Mouse (Mus musculus) layer of hippocampus, adult 2 months (tissue): ENCODE results near the gene Zfpm1. TPM values are rescaled to one million over a fixed set of nuclear protein-coding genes. Genes with fewer than 3 reads are reported as not detected.

Experiments
- DNase-seq, 2 experiments: peaks; one replicate each; pipeline ENCODE4 v3.0.0; 2022; ENCODE audit warnings: low spot score in 2 of 2
- H3K27ac ChIP-seq: fragments of 200-600 bp; 2 replicates; pipeline ENCODE4 v1.8.1; 2022
- H3K4me3 ChIP-seq: fragments of 200-600 bp; 2 replicates; pipeline ENCODE4 v1.8.1; 2022; ENCODE audit warnings: mild to moderate bottlenecking
- CTCF ChIP-seq: fragments of 200-600 bp; conservative IDR thresholded peaks from 2 replicates; pipeline ENCODE4 v1.8.1; 2022; ENCODE audit warnings: antibody characterized with exemption, mild to moderate bottlenecking, moderate library complexity
- total RNA-seq, 2 experiments: library from RNA; stranded (reverse); gene quantifications; 2 replicates each; pipeline ENCODE4 v1.2.3; 2021

Zfpm1 gene
- total RNA-seq, 2 experiments from 2014 or later, result 45.1 to 45.6 TPM

DNA sequence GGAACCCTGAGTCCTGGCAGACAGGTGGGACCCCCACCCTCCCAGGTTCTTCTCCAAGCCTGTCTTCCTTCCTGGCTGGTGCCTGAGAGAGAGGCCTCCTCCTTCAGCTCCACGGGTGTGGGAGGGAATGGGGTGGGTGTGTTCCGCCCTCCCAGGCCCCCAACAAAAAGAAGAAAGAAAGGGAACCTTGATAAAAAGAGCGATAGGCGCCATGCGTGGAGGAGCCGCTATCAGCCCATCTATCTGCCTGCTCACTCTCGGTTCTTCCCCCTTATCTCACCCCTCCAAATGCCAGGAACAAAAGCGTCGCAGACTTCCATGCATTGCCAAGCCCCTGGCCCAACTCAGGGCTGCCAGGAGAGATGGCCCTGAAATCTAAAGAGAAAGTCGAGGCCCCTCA, 11.5 kb downstream of the Zfpm1 start:
- Histone ChIP-seq H3K4me3 (no peak overlapping the region), H3K27ac (0 out of 2 replicates have a peak overlapping the region, but pooled peaks have one; percentile 28)
- DNase-seq, result no peak
- no peak for TF ChIP-seq CTCF

DNA sequence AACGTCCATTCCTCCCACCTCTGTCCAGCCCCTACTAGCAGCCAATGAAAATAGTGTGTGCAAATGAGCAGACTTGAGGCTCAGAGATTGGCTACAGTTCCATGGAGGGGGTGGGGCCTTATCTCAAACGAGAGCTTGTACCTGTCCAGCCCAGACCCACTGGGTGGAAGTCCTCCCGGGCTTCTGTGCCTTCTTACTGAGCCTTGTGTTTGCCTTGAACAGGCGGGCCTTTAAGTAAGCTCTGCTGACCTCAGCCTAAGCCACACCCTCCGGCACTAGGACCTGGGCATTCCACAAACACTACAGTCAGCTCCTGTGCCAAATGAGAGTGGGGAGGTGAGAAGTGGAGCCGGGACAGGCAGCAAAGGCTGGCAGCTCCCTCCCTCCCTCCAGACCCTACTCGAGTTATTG, 12.3 kb downstream of the Zfpm1 start:
- Histone ChIP-seq H3K4me3 (no peak overlapping the region), H3K27ac (peak overlapping the region; percentile 53; the same call in 1 of the 2 replicates)
- DNase-seq, result no peak
- no peak for TF ChIP-seq CTCF

DNA sequence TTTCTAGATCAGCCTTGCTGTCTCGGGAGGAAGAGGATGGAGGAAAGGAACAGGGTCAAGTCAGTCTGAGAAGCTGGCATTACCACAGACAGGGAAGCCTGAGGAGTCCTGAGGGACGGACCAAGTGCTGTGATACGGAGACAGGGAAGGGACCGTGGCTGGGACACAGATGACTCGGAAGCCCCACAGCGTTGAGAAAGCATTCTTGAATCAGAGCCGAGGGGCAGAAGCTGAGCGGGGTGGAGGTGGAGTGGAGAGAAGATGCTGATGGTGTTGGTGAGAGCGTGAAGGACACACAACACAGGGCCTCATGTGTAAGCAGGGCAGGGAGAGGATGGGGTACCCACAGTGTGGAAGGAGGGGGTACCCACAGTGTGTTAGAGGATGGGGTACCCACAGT, 13.4 kb downstream of the Zfpm1 start:
- TF ChIP-seq CTCF, result no peak
- Histone ChIP-seq H3K27ac (peak overlapping the region; percentile 53; the same call in 1 of the 2 replicates), H3K4me3 (no peak overlapping the region)
- no peak for DNase-seq

DNA sequence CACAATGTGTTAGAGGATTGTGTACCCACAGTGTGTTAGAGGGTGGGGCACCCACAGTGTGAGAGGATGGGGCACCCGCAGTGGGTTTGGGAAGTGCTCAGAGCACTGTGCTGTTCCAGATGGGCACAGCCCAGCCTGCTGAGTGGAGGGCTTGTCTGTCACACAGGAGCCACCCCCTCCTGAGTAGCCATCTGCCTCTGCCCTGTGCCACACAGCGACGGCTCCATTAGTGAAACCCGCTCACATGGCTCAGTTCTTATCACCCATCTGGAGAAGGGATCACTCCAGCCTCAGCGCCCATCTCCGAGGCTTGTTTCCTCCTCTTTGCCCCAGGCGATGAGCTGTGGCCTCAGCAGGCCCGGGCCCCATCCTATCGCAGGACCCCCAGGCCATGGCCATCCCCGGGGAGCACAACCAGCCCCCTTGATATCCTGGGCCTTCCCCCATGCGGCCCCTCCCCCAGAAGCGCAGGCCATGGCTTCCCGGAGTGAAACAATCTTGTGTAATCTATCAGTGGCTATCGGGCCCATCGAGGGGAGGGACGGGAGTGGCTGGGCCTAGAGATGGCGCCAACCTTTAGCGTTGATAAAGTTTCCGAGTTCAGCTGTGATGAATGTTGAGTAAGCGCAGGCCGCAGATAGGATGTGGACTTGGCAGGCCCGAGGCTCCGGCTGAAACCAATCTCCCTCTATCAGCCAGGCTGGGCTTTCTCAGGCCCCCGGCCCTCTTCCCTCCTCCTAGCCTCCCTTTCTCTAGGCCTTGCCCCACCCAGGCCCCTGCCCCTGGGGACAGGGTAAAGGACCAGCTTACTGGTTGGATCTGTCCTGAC, 14.4 kb downstream of the Zfpm1 start:
- Histone ChIP-seq H3K27ac (peak overlapping the region; percentile 87), H3K4me3 (no peak overlapping the region)
- DNase-seq, result peak; percentile 63 to 69
- no peak for TF ChIP-seq CTCF

DNA sequence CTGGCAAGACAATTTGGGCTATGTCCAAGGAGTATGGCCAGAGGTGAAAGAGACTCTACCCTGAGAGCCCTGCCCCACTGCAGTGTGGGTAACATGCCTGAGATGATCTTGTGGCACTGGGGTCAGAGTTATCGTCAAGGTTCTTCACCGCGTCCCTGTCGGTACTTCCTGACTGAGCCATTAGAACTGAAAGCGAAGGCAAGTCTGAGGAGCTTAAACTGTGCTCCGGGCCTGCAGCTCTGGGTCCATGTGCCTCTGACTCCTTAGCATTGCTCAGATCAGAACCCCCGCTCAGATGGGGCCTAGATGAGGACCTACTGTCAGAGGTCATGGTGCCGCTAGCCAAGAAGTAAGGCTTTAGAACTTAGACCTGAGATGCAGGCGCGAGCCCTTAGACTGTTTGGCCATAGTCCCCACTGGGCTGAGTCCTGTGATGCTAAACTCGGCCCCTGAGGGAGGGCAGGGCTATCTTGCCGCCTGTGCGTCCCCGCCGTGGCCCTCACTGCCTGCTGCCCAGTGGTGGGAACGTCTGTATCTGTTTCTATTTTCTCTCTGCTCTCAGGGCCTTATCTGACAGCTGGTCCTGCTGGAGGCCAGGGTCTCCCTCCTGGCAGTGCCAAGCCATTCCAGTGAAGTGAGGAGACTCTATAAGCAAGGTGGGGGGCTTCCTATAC, 17.8 kb downstream of the Zfpm1 start:
- H3K27ac ChIP-seq, result no peak overlapping the region
- H3K4me3 ChIP-seq, result no peak overlapping the region
- DNase-seq, result no peak
- TF ChIP-seq CTCF, result no peak

DNA sequence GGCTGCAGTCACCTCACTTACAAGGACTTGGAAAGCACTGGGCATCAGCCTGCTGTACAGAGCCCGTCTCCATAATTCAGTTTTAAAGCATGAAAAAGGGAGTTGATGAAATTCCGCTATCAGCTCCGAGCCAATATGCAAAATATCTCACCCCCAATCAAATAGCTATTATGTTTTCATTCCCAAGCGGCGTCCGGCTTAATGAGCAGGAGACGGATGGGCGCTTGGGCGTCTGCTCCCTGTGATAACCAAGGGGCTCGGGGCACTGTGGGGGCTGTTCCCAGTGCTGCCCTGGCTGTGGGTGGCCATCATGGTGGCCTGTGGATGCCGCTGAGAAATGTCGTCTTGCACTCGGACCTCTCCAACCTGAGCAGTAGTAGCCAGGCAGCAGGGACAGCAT, 19.1 kb downstream of the Zfpm1 start:
- no peak for TF ChIP-seq CTCF

DNA sequence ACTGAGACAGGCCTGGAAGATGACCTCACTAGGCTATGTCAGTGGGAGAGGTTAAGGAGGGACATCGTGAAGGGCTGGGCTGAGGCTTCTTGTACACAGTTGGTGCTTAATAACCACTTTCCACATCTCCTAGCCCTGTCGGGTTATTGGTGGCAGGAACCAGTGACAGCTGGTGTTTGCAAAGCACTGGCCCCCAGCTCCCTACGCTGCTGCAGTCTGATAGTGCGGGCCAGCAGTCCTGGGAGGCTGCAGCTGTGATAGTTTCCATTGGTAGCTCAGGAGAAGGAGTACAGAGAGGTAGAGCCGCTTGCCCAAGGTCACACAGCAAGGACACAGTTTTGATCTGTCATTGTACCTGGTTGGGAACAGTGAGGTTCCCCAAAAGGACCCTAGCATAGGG, 19.9 kb downstream of the Zfpm1 start:
- no peak for TF ChIP-seq CTCF
- no peak overlapping the region for H3K27ac ChIP-seq
- no peak for DNase-seq
- no peak overlapping the region for H3K4me3 ChIP-seq

More for the DNA sequence above, 19.1 kb downstream of the Zfpm1 start:
- Histone ChIP-seq H3K4me3 (no peak overlapping the region), H3K27ac (no peak overlapping the region)
- no peak for DNase-seq

DNA sequence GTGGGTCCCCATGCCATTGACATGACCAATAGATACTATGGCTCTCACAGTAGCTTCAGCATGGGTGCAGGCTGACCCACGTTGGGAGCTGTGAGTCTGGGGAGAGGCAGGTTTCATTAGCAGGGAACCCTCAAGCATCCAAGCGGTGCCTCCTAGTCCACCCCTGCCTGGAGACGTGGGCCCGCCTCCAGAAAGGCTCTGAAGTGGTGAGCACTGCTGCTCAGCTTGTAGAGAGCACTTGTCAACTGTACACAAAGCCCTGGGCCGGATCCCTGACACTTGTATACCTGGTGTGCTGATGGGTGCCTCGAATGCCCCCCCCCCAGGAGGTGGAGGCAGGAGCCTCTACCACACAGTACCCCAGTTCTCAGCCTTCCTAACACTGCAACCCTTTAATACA, 21.5 kb downstream of the Zfpm1 start:
- Histone ChIP-seq H3K27ac (no peak overlapping the region), H3K4me3 (no peak overlapping the region)
- TF ChIP-seq CTCF, result no peak
- no peak for DNase-seq

DNA sequence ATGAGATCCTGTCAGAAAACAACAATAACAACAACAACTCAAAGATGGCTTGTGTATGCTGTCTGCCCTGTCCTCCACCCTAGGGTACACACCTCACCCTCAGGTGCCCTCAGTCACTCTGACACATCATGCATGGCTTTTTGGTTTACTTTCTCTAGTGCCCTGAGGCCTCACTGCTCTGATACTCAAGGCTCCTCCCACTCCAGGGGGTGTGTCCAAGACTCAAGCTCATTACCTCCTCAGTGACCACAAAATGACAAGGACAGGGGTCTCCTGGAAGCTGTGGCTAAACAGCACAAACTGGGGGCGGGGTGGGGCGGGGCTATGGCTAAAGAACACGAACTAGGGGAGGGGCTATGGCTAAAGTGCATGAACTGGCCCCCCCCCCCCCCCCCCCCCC, 22.1 kb downstream of the Zfpm1 start:
- Histone ChIP-seq H3K27ac (no peak overlapping the region), H3K4me3 (no peak overlapping the region)
- no peak for TF ChIP-seq CTCF
- no peak for DNase-seq

DNA sequence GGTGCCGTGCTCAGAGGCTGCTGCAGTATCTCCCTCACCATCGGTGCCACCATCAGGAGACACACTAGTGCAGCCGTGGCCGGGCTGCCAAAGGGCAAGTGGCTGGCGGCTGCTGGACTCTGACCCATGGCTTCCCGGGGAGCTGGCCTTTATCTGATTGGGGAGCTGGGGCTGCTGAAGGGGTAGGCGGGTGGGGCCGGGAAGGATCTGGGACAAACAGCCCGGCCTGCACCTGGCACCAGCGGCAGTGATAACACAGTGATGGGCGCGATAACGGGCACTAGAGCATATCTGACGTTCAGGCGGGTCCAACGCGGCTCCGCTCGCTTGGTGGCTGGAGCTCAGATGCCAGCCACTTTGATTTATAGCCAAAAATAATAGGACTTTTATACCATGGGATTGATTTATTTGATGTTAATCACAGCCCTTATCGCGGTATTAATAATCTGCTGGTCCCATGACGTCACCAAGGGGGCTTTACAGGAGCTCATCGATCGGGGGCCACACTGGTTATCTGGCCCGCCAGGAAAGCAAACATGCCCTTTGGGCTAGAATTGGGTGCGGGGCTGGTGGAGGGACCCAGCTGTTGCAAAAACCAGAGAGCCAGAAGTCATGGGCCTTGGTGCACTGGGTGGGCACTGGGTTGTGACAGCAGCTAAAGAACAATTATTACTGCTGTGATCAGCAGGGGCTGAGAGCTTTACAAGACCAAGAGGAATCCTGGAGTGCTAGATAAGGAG, 24.9 kb downstream of the Zfpm1 start:
- Histone ChIP-seq H3K4me3 (no peak overlapping the region), H3K27ac (no peak overlapping the region)
- no peak for TF ChIP-seq CTCF
- no peak for DNase-seq

DNA sequence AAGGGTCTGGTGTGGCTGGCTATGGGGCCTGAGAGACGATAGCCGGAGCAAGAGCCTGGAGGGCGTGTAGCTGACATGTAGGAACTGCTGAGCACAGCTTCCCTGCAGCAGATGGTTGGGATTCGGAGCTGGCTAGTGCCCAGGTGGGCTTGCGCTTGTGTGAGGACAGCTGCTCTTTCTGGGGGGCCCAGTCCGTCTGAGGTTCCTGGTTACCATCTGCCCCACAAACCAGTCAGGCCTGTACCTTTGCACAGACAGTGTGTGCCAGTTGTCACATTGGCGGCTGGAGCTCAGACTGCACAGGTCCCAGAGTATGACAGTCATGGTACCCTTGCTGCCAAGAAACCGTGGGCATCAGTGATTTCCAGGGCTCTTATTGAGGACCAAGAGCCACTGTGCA, 25.9 kb downstream of the Zfpm1 start:
- Histone ChIP-seq H3K4me3 (no peak overlapping the region), H3K27ac (no peak overlapping the region)
- no peak for TF ChIP-seq CTCF
- DNase-seq, result no peak

DNA sequence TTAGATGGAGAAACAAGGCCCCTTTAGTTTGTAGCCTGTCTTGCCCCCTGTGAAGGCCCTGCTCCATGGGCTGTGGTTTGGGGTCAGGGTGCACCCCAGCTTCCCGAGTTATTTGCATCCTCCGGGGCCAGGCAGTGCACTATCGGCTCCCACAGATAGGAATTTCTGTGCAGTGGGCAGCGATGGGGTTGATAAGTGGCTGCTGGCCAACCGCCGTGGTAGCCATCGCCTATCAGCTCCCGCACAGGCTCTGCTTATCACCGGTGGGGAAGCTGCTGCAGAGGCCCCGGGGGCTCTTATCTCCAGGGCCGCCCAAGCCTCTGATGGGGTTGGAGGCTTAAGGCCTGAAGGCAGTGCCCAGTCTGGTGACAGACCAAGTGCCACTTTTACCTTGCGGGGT, 27.3 kb downstream of the Zfpm1 start:
- no peak overlapping the region for H3K4me3 ChIP-seq
- TF ChIP-seq CTCF, result no peak
- DNase-seq, result no peak
- no peak overlapping the region for H3K27ac ChIP-seq

DNA sequence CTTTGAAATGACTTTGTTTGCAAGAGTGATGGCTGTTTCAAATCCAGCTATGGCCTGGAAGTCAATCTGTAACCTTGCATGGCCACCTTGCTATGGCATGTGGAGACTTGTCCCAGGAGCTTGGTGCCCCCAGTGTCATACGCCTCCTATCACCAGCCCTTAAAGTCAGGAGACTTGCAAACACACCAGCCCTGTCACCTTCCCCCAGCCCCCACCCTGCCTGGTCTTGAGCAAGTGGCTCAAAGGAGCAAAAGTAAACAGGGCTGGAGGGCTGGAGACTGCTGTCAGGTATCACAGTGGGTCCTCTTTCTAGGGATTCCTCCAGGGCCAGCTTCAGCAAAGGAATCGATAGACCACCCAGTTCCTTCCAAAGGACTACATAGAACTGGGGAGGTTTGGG, 29.2 kb downstream of the Zfpm1 start:
- Histone ChIP-seq H3K27ac (no peak overlapping the region), H3K4me3 (no peak overlapping the region)
- TF ChIP-seq CTCF, result no peak
- no peak for DNase-seq
